Mouse (Mus musculus) CH12.LX (cell line): ENCODE measurements around the gene Bnc2.

ENCODE experiments used
- CTCF ChIP-seq, 2 experiments: IDR thresholded peaks in 1 of 2; conservative IDR thresholded peaks in 1 of 2; 2 replicates each; pipeline ENCODE4 v1.5.1; 2011 to 2012; ENCODE audit warnings: low read depth in 2 of 2, low read length in 2 of 2, improper control_type of control experiment in 1 of 2, inconsistent platforms in 1 of 2, mild to moderate bottlenecking in 1 of 2, moderate library complexity in 1 of 2
- ELF1 ChIP-seq: IDR thresholded peaks from 2 replicates; pipeline ENCODE4 v1.6.1; 2014; ENCODE audit warnings: low read depth, mild to moderate bottlenecking, inconsistent platforms, low read length, improper control_type of control experiment
- ETS1 ChIP-seq: conservative IDR thresholded peaks from 2 replicates; pipeline ENCODE4 v1.6.1; 2012; ENCODE audit warnings: low read depth, mild to moderate bottlenecking, inconsistent platforms, low read length, improper control_type of control experiment, moderate library complexity
- GABPA ChIP-seq: IDR thresholded peaks from 2 replicates; pipeline ENCODE4 v1.6.1; 2012; ENCODE audit warnings: low read depth, low read length, improper control_type of control experiment, inconsistent platforms; ENCODE audit not compliant: insufficient replicate concordance
- HCFC1 ChIP-seq: IDR thresholded peaks from 2 replicates; pipeline ENCODE4 v1.6.1; 2012; ENCODE audit warnings: low read depth, mild to moderate bottlenecking, inconsistent platforms, low read length, improper control_type of control experiment
- JUN ChIP-seq: IDR thresholded peaks from 2 replicates; pipeline ENCODE4 v1.6.1; 2011; ENCODE audit warnings: low read depth, mild to moderate bottlenecking, low read length, improper control_type of control experiment, moderate library complexity; ENCODE audit not compliant: insufficient read depth
- ZC3H11A ChIP-seq: IDR thresholded peaks from 2 replicates; pipeline ENCODE4 v1.6.1; 2012; ENCODE audit warnings: low read depth, mild to moderate bottlenecking, inconsistent platforms, low read length, improper control_type of control experiment

DNA sequence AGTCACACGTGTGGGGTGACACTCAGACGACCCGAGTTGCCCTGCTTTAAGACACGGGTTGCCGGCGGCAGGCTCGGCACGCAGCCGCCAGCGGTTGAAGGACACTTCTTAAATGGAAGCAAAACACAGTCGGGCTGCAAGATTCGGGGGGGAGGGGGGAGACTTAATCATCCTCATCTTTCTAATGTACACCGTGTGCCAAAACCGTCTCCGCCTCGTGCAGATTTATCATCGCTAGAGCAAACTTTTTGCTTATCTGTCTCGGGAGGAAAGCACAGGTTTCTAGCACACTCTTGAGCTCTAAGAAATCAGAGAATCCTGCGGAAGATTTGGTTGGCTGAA is 870 bp upstream of the Bnc2 start:
- TF ChIP-seq CTCF (conservative IDR thresholded peaks at IDR 0.05 in 1 of 2, IDR thresholded peaks at IDR 0.05 in 1 of 2; ENCODE audit: low read depth in 2 of 2, low read length in 2 of 2) (no peak), ELF1 (no peak), ETS1 (no peak), JUN (no peak), GABPA (no peak), ZC3H11A (no peak), HCFC1 (no peak)
